Mouse (Mus musculus): ENCODE data around the gene Rps17.

- TF ChIP-seq CTCF (IDR thresholded peaks at IDR 0.05; ENCODE audit: low read depth) = no peak
- no peak for TF ChIP-seq EP300 (IDR thresholded peaks at IDR 0.05; ENCODE audit: low read depth)
Observed at GRCm38 (mm10) chr7:81304675-81305074, 40.4 kb downstream of the Rps17 start.
